Mouse (Mus musculus) c-Kit-positive CD71-negative TER-119-negative erythroid progenitor cells, embryonic 14.5 days (primary cell): ENCODE data around the gene Olfr1056.
"Not testable (repeated sequence)": the region's sequence is repeated elsewhere in the genome, so short reads cannot be mapped to it uniquely, and the experiment has no call there.

Experiments
- DNase-seq: peaks from one replicate; pipeline ENCODE4 v3.0.0-alpha.2; 2013; ENCODE audit warnings: low read depth

Gene Olfr1056

GRCm38 (mm10) chr2:86362369-86362768 is at the start of gene Olfr1056:
TSS of gene Olfr1056 (minus strand) at chr2:86362469.
- no peak for DNase-seq

- DNase-seq = no peak
These were observed 32.8 kb upstream of the Olfr1056 start for GRCm38 (mm10) chr2:86395114-86395513.

GRCm38 (mm10) chr2:86388461-86388860 is 26.2 kb upstream of the Olfr1056 start, which contains the start of gene Olfr1058:
TSS of gene Olfr1058 (minus strand) at chr2:86388561.
- not testable (repeated sequence) for DNase-seq

GRCm38 (mm10) chr2:86378293-86378692 is 16.0 kb upstream of the Olfr1056 start, which contains the start of gene Olfr1057:
TSS of gene Olfr1057 (minus strand) at chr2:86378393.
- no peak for DNase-seq

GRCm38 (mm10) chr2:86366342-86366741 is 4.1 kb upstream of the Olfr1056 start:
- not testable (repeated sequence) for DNase-seq

GRCm38 (mm10) chr2:86351751-86352150 is 10.5 kb downstream of the Olfr1056 start:
- not testable (repeated sequence) for DNase-seq

GRCm38 (mm10) chr2:86350184-86350583 is 12.1 kb downstream of the Olfr1056 start, which contains the start of gene Olfr1055:
TSS of gene Olfr1055 (minus strand) at chr2:86350284.
- no peak for DNase-seq

GRCm38 (mm10) chr2:86335333-86335732 is 26.9 kb downstream of the Olfr1056 start, which contains the start of gene Olfr1054:
TSS of gene Olfr1054 (minus strand) at chr2:86335433.
- no peak for DNase-seq

GRCm38 (mm10) chr2:86315184-86315583 is 47.1 kb downstream of the Olfr1056 start, which contains the start of gene Olfr1053:
TSS of gene Olfr1053 (minus strand) at chr2:86315284.
- no peak for DNase-seq
